Mouse (Mus musculus): ENCODE results near the gene Erg28. TPM values are rescaled to one million over a fixed set of nuclear protein-coding genes. Genes with fewer than 3 reads are reported as not detected.
A peak's percentile ranks its signal among the peaks of the same experiment; 100 is the strongest.

Erg28 gene
- polyA plus RNA-seq, 1 experiment from 2014 or later: 105 TPM

DNA sequence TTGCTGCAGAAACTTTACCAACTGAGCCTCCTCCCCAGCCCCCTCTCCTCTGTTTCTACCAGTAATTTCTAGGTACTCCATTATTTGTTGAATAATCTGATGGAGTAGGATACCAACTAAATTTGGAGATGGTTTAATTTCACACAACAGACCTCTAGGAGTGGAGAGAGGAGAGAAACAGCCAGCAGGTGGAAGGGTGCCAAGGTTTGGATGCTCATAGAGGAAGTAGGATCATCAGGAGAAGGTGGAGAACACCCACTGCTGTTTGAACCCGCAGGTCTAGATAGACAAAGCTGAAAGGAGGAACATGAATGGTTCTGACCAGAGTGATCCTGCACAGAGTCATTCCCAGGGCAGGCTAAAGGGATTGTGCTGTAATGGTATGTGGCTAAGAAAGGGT is 28.8 kb downstream of the Erg28 start:
- Histone ChIP-seq H3K27me3 (ENCODE audit: control insufficient read depth, insufficient read depth, low read length) (no peaks in the 10 kb centered on the region), H3K27ac (ENCODE audit: low read depth, low read length) (no peak overlapping the region), H3K36me3 (ENCODE audit: control insufficient read depth, insufficient read depth, low read length) (no peaks in the 10 kb centered on the region), H3K4me3 (ENCODE audit: low read depth, low read length) (no peak overlapping the region), H3K9me3 (ENCODE audit: control insufficient read depth, low read length) (no peaks in the 10 kb centered on the region), H3K4me1 (ENCODE audit: control insufficient read depth, insufficient read depth, low read length) (no peaks in the 10 kb centered on the region), H3K9ac (ENCODE audit: low read length) (no peak overlapping the region), H3K4me2 (no peak overlapping the region)
- 86% methylated on average over 1 of the region's 1 CpGs for WGBS
- ATAC-seq (ENCODE audit: low FRiP score) (no peak), DNase-seq (ENCODE audit: low spot score, missing footprints) (peak; percentile 39)

DNA sequence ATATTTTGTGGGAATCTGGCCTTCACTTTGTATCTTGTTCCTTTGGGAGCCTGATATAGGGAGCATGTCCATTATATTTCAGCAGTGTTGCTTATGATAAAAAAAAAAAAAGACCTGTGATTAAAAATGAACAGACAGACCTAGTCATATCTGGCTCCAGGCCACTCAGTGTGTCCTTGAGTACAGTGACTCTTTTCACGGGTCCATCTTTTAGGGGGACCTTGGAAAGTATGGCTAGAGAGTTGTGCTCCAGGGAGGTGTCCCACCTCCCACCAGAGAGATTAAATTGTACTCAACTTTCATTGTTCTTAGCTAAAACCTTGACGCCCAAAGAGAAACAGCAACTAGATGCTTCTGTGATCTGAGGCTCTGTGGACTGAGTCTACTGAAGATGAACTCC is 30.3 kb downstream of the Erg28 start:
- Histone ChIP-seq H3K4me3 (ENCODE audit: low read depth, low read length) (no peak overlapping the region), H3K4me2 (no peak overlapping the region), H3K27ac (ENCODE audit: low read depth, low read length) (no peak overlapping the region), H3K9me3 (ENCODE audit: control insufficient read depth, low read length) (no peaks in the 10 kb centered on the region), H3K27me3 (ENCODE audit: control insufficient read depth, insufficient read depth, low read length) (no peaks in the 10 kb centered on the region), H3K9ac (ENCODE audit: low read length) (no peak overlapping the region), H3K4me1 (ENCODE audit: control insufficient read depth, insufficient read depth, low read length) (no peaks in the 10 kb centered on the region), H3K36me3 (ENCODE audit: control insufficient read depth, insufficient read depth, low read length) (no peaks in the 10 kb centered on the region)
- ATAC-seq (ENCODE audit: low FRiP score) (no peak), DNase-seq (ENCODE audit: low spot score, missing footprints) (peak; percentile 17)
- WGBS: 78% methylated on average over 2 of the region's 2 CpGs

DNA sequence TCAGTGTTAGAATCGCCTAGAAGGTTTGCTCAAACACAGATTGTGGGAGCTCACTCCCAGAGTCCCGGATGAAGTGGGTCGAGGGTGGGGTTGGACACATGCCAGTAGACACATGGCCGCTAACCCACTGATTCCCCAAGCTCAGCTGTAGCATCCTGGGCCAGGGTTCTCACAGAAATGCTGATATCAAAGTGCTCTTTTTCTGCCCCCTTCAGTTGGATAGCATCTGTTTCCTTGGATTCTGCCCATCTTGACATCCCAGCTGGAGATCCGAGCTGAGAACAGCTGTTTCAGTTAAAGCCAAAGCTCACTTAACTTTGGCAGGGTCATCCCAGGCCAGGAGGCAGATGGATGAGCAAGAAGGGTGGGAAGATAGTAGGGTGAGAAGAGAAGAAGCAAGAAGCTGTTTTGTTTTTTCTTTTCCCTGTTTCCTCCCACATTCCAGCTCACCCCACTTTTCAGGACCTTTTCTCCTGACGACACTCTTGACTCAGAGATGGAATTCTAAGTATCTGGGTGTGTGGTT is 31.5 kb downstream of the Erg28 start:
- DNase-seq (ENCODE audit: low spot score, missing footprints) (peak; percentile 69), ATAC-seq (ENCODE audit: low FRiP score) (no peak)
- 77% methylated on average over 6 of the region's 6 CpGs for whole genome bisulfite sequencing
- no peak overlapping the region for H3K27ac ChIP-seq (ENCODE audit: low read depth, low read length)
- no peak overlapping the region for H3K4me2 ChIP-seq
- no peaks in the 10 kb centered on the region for H3K9me3 ChIP-seq (ENCODE audit: control insufficient read depth, low read length)
- no peaks in the 10 kb centered on the region for H3K27me3 ChIP-seq (ENCODE audit: control insufficient read depth, insufficient read depth, low read length)
- H3K9ac ChIP-seq (ENCODE audit: low read length): no peak overlapping the region
- no peaks in the 10 kb centered on the region for H3K36me3 ChIP-seq (ENCODE audit: control insufficient read depth, insufficient read depth, low read length)
- no peak overlapping the region for H3K4me3 ChIP-seq (ENCODE audit: low read depth, low read length)
- H3K4me1 ChIP-seq (ENCODE audit: control insufficient read depth, insufficient read depth, low read length): no peaks in the 10 kb centered on the region

GRCm38 (mm10) chr12:85792158-85792557 is 32.2 kb downstream of the Erg28 start:
- ATAC-seq (ENCODE audit: low FRiP score): no peak
- H3K9me3 ChIP-seq (ENCODE audit: control insufficient read depth, low read length): no peaks in the 10 kb centered on the region
- H3K9ac ChIP-seq (ENCODE audit: low read length): no peak overlapping the region
- H3K4me1 ChIP-seq (ENCODE audit: control insufficient read depth, insufficient read depth, low read length): no peaks in the 10 kb centered on the region
- DNase-seq (ENCODE audit: low spot score, missing footprints): no peak
- H3K27ac ChIP-seq (ENCODE audit: low read depth, low read length): no peak overlapping the region
- H3K4me2 ChIP-seq: no peak overlapping the region
- 75% methylated on average over 4 of the region's 4 CpGs for WGBS
- H3K27me3 ChIP-seq (ENCODE audit: control insufficient read depth, insufficient read depth, low read length): no peaks in the 10 kb centered on the region
- H3K4me3 ChIP-seq (ENCODE audit: low read depth, low read length): no peak overlapping the region
- no peaks in the 10 kb centered on the region for H3K36me3 ChIP-seq (ENCODE audit: control insufficient read depth, insufficient read depth, low read length)

- no peaks in the 10 kb centered on the region for H3K27me3 ChIP-seq (ENCODE audit: control insufficient read depth, insufficient read depth, low read length)
- DNase-seq (ENCODE audit: low spot score, missing footprints) (no peak), ATAC-seq (ENCODE audit: low FRiP score) (no peak)
- no peak overlapping the region for H3K4me3 ChIP-seq (ENCODE audit: low read depth, low read length)
- no peaks in the 10 kb centered on the region for H3K9me3 ChIP-seq (ENCODE audit: control insufficient read depth, low read length)
- WGBS: 82% methylated on average over 19 of the region's 19 CpGs
- H3K4me1 ChIP-seq (ENCODE audit: control insufficient read depth, insufficient read depth, low read length): no peaks in the 10 kb centered on the region
- H3K36me3 ChIP-seq (ENCODE audit: control insufficient read depth, insufficient read depth, low read length): no peaks in the 10 kb centered on the region
- no peak overlapping the region for H3K27ac ChIP-seq (ENCODE audit: low read depth, low read length)
- H3K9ac ChIP-seq (ENCODE audit: low read length): no peak overlapping the region
- no peak overlapping the region for H3K4me2 ChIP-seq
These were observed 39.2 kb downstream of the Erg28 start for GRCm38 (mm10) chr12:85784916-85785815.

DNA sequence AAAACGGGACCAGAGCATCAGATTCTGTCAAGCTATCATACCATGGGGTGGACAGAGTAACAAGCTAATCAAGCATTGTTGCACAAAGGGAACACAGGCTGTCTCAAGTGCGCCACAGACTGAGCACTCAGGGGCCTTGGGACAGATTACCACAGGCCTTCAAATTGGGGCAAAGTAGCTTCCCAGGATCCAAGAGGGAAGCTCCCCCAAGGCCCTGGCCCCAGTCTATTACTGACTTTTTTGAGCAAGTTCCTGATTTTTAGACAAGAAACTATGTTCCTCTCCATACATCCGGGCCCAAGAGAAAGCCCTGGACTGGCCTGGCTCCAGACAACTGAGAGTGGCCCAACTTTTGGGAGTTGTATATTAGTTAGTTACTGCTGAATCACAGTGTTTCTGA is 42.7 kb downstream of the Erg28 start:
- Histone ChIP-seq H3K27ac (ENCODE audit: low read depth, low read length) (no peak overlapping the region), H3K27me3 (ENCODE audit: control insufficient read depth, insufficient read depth, low read length) (no peaks in the 10 kb centered on the region), H3K9ac (ENCODE audit: low read length) (no peak overlapping the region), H3K36me3 (ENCODE audit: control insufficient read depth, insufficient read depth, low read length) (no peaks in the 10 kb centered on the region), H3K9me3 (ENCODE audit: control insufficient read depth, low read length) (no peaks in the 10 kb centered on the region), H3K4me1 (ENCODE audit: control insufficient read depth, insufficient read depth, low read length) (peaks cover 8% of the 10 kb centered on the region), H3K4me2 (no peak overlapping the region), H3K4me3 (ENCODE audit: low read depth, low read length) (no peak overlapping the region)
- no peak for ATAC-seq (ENCODE audit: low FRiP score)
- DNase-seq (ENCODE audit: low spot score, missing footprints): no peak
- 87% methylated on average over 3 of the region's 3 CpGs for WGBS

- H3K9me3 ChIP-seq (ENCODE audit: control insufficient read depth, low read length): no peaks in the 10 kb centered on the region
- no peak overlapping the region for H3K4me2 ChIP-seq
- DNase-seq (ENCODE audit: low spot score, missing footprints): no peak
- 94% methylated on average over 5 of the region's 5 CpGs for WGBS
- H3K36me3 ChIP-seq (ENCODE audit: control insufficient read depth, insufficient read depth, low read length): no peaks in the 10 kb centered on the region
- no peak for ATAC-seq (ENCODE audit: low FRiP score)
- H3K4me3 ChIP-seq (ENCODE audit: low read depth, low read length): no peak overlapping the region
- peaks cover 8% of the 10 kb centered on the region for H3K4me1 ChIP-seq (ENCODE audit: control insufficient read depth, insufficient read depth, low read length)
- H3K9ac ChIP-seq (ENCODE audit: low read length): no peak overlapping the region
- H3K27me3 ChIP-seq (ENCODE audit: control insufficient read depth, insufficient read depth, low read length): no peaks in the 10 kb centered on the region
- no peak overlapping the region for H3K27ac ChIP-seq (ENCODE audit: low read depth, low read length)
These were observed 44.6 kb downstream of the Erg28 start for GRCm38 (mm10) chr12:85779707-85780106.

DNA sequence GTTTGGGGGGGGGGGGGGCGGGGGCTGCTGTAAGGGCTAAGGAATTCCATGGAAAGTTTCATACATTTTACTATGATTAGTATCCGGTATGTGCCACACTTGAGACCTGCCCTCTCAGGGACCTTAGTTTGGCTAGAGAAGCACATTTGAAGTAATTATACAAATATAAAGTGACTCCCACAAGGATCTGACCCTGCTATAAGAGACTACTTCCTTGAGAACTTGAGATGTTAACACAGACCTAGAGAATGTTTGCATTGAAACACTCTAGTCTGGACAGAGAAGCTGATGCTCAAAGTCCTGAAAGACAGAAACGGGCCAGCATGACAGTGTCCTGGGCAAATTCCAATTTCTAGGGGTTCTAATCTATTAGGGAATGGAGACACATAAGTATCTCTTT is 45.4 kb downstream of the Erg28 start:
- no peak for ATAC-seq (ENCODE audit: low FRiP score)
- Histone ChIP-seq H3K4me2 (no peak overlapping the region), H3K27me3 (ENCODE audit: control insufficient read depth, insufficient read depth, low read length) (no peaks in the 10 kb centered on the region), H3K9me3 (ENCODE audit: control insufficient read depth, low read length) (no peaks in the 10 kb centered on the region), H3K4me3 (ENCODE audit: low read depth, low read length) (no peak overlapping the region), H3K4me1 (ENCODE audit: control insufficient read depth, insufficient read depth, low read length) (peaks cover 8% of the 10 kb centered on the region), H3K9ac (ENCODE audit: low read length) (no peak overlapping the region), H3K36me3 (ENCODE audit: control insufficient read depth, insufficient read depth, low read length) (no peaks in the 10 kb centered on the region), H3K27ac (ENCODE audit: low read depth, low read length) (no peak overlapping the region)
- DNase-seq (ENCODE audit: low spot score, missing footprints): no peak
- 86% methylated on average over 3 of the region's 3 CpGs for WGBS

- no peak overlapping the region for H3K4me3 ChIP-seq (ENCODE audit: low read depth, low read length)
- no peak for ATAC-seq (ENCODE audit: low FRiP score)
- WGBS: 79% methylated on average over 3 of the region's 3 CpGs
These were observed 53.0 kb downstream of the Erg28 start for GRCm38 (mm10) chr12:85771356-85771755.

More at GRCm38 (mm10) chr12:85771356-85771755, 53.0 kb downstream of the Erg28 start:
- Histone ChIP-seq H3K27me3 (ENCODE audit: control insufficient read depth, insufficient read depth, low read length) (no peaks in the 10 kb centered on the region), H3K36me3 (ENCODE audit: control insufficient read depth, insufficient read depth, low read length) (no peaks in the 10 kb centered on the region), H3K27ac (ENCODE audit: low read depth, low read length) (no peak overlapping the region), H3K9ac (ENCODE audit: low read length) (no peak overlapping the region), H3K4me1 (ENCODE audit: control insufficient read depth, insufficient read depth, low read length) (no peaks in the 10 kb centered on the region), H3K9me3 (ENCODE audit: control insufficient read depth, low read length) (no peaks in the 10 kb centered on the region), H3K4me2 (no peak overlapping the region)
- no peak for DNase-seq (ENCODE audit: low spot score, missing footprints)

Data from midbrain, embryonic 11.5 days (tissue).